Mouse (Mus musculus): ENCODE data around the gene Gm49358. TPM values are rescaled to one million over a fixed set of nuclear protein-coding genes. Genes with fewer than 3 reads are reported as not detected.

Gm49358 gene
- not detected in 2 replicates for polyA plus RNA-seq (2015; fragmentation: Nextera tagmentation; extraction: Ambion mirVana)

DNA sequence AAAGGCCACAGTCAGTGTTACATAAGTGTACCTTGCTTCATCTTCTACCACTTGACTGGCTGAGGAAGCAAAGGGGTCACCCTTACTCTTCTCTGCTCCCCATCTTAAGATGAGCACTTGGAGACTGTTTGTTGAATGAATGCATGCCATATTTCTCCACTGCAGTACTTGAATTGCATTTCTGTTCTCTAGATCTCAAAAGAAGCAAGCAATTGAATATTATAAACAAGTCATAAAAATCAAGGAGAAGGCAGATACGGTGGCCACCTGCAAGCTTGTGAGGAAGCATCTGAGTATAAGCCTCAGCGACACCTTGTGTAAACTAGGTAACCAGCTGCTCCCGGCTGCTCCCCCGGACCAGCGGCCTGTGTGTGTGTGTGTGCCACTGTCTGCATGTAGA, at the start of gene Gm49358:
Gm49358 (plus strand) TSS at position 301 of the 400 bp plus-strand sequence.
- no peaks in the 10 kb centered on the region for H3K9me3 ChIP-seq (replicated peaks)
- H3K4me2 ChIP-seq: no peak within 1 kb of the TSS
- H3K27me3 ChIP-seq: no peaks in the 10 kb centered on the region
- no peak within 1 kb of the TSS for H3K9ac ChIP-seq
- no peaks in the 10 kb centered on the region for H3K4me1 ChIP-seq (replicated peaks)
- no peak within 1 kb of the TSS for H3K4me3 ChIP-seq (replicated peaks)
- no peak within 1 kb of the TSS for H3K27ac ChIP-seq (replicated peaks)
- no peaks in the 10 kb centered on the region for H3K36me3 ChIP-seq (replicated peaks)
- no peak for ATAC-seq (ENCODE audit: insufficient read depth)
- 81% methylated on average over 5 of the region's 5 CpGs for WGBS (ENCODE audit: insufficient replicate concordance)

DNA sequence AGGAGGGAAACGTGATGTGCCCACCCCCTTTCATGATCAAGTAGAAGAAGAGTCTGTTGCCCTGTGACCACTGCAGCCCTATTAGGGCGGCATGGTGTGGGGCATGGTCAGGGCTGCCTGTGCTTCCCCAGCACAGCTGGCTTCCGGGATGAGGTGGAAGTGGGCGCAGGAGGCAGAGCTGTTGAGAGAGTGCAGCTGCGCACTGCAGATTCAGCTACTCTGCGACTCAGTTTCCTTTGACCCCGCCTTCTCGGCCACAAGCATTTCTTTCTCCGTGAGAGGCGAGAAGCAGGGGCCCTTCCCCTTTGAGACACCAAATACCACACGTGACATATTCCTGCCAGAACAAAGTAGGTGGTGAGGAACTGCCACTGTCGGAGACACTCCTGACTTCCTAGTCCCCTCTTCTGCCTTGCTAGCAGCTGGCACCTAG, 36.2 kb upstream of the Gm49358 start:
- ATAC-seq (ENCODE audit: insufficient read depth): peak; percentile 61; the same call in 1 of the 2 replicates
- H3K4me3 ChIP-seq (replicated peaks): peak overlapping the region; percentile 36
- H3K27ac ChIP-seq (replicated peaks): peak overlapping the region; percentile 48; the same call in 1 of the 2 replicates
- H3K36me3 ChIP-seq (replicated peaks): no peaks in the 10 kb centered on the region
- H3K4me1 ChIP-seq (replicated peaks): peaks cover 22% of the 10 kb centered on the region
- H3K27me3 ChIP-seq: no peaks in the 10 kb centered on the region
- WGBS (ENCODE audit: insufficient replicate concordance): 2% methylated on average over 12 of the region's 12 CpGs
- peak overlapping the region; percentile 65 for H3K4me2 ChIP-seq
- no peaks in the 10 kb centered on the region for H3K9me3 ChIP-seq (replicated peaks)
- H3K9ac ChIP-seq: no peak overlapping the region

DNA sequence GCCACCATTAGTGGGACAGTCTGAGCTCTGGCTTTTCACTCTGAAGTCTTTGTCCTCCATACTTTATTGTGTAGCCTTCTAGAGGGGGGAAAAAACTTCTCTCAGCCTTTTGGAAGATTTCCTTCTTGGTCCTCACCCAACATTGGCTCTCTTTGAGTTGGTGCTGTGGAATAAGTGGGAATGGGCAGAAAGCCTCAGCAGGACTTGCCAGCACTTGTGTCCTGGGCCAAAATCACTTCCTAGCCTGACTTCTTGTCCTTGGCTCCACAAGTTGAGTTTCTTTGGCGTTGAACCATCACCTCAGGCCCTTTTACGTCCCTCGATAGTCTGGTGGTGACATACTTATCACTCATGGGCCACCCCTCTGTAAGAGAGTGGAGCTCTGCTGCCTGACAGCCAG, 35.6 kb upstream of the Gm49358 start:
- peak overlapping the region; percentile 65; the same call in 1 of the 2 replicates for H3K4me2 ChIP-seq
- 0 out of 2 replicates have a peak overlapping the region, but pooled peaks have one; percentile 9 for H3K27ac ChIP-seq (replicated peaks)
- H3K27me3 ChIP-seq: no peaks in the 10 kb centered on the region
- no peaks in the 10 kb centered on the region for H3K9me3 ChIP-seq (replicated peaks)
- ATAC-seq (ENCODE audit: insufficient read depth): no peak
- H3K4me1 ChIP-seq (replicated peaks): peaks cover 22% of the 10 kb centered on the region
- no peak overlapping the region for H3K4me3 ChIP-seq (replicated peaks)
- 69% methylated on average over 3 of the region's 3 CpGs for WGBS (ENCODE audit: insufficient replicate concordance)
- no peak overlapping the region for H3K9ac ChIP-seq
- no peaks in the 10 kb centered on the region for H3K36me3 ChIP-seq (replicated peaks)

DNA sequence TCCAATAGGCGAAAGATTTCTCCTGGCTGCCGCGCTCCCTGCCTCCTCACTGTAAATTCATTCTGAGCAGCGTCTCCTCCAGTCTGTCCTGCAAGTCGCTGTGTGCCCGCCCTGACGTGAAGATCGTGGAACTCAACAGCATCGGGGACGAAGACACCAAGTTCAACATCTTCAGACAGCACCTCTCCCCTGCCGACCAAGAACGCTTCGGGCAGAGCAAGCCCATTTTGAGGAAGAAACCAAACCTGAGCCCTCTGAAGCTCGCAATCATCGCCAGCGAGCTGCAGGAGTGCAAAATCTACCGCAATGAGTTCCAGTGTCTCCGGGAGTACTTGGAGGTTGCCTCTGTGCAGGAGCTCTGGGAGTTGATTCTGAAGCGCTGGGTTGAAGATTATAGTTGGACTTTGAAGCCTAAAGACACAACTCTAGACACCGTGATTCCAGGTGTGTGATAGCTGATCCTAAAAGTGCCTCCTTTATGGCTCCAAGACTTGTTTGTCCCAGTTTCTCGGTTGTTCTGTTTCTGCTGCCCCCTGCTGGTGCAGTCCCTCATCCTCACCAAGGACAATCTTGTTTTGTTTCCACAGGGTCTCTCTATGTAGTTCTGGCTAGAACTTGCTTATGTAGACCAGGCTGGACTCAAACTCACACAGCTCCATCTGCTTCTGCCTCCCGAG, 32.8 kb upstream of the Gm49358 start:
- Histone ChIP-seq H3K36me3 (replicated peaks) (no peaks in the 10 kb centered on the region), H3K4me1 (replicated peaks) (peaks cover 22% of the 10 kb centered on the region), H3K4me3 (replicated peaks) (peak overlapping the region; percentile 48), H3K27ac (replicated peaks) (no peak overlapping the region), H3K27me3 (no peaks in the 10 kb centered on the region), H3K4me2 (peak overlapping the region; percentile 73), H3K9ac (0 out of 2 replicates have a peak overlapping the region, but pooled peaks have one; percentile 15), H3K9me3 (replicated peaks) (no peaks in the 10 kb centered on the region)
- WGBS (ENCODE audit: insufficient replicate concordance): 9% methylated on average over 22 of the region's 22 CpGs
- no peak for ATAC-seq (ENCODE audit: insufficient read depth)

DNA sequence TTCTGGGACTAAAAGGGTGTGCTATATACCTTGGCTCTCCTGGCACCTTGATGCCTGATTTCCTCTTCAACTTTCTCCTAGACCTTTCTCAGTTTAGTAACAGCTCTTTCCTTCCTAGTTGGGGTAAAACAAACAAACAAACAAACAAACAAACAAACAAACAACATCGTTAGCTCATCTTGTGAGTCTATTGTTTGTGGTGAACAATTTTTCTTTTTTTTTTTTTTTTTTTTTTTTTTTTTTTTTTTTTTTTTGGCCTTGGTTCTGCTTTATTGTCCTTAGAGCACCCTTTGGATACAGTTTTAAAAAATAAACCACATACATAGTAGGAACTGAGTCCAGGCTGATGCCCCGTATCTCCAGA, 32.3 kb upstream of the Gm49358 start:
- no peaks in the 10 kb centered on the region for H3K9me3 ChIP-seq (replicated peaks)
- H3K9ac ChIP-seq: no peak overlapping the region
- WGBS (ENCODE audit: insufficient replicate concordance): 26% methylated on average over 2 of the region's 2 CpGs
- H3K36me3 ChIP-seq (replicated peaks): no peaks in the 10 kb centered on the region
- no peaks in the 10 kb centered on the region for H3K27me3 ChIP-seq
- H3K4me2 ChIP-seq: peak overlapping the region; percentile 73; the same call in 1 of the 2 replicates
- no peak overlapping the region for H3K27ac ChIP-seq (replicated peaks)
- no peak for ATAC-seq (ENCODE audit: insufficient read depth)
- H3K4me3 ChIP-seq (replicated peaks): no peak overlapping the region
- H3K4me1 ChIP-seq (replicated peaks): peaks cover 22% of the 10 kb centered on the region

DNA sequence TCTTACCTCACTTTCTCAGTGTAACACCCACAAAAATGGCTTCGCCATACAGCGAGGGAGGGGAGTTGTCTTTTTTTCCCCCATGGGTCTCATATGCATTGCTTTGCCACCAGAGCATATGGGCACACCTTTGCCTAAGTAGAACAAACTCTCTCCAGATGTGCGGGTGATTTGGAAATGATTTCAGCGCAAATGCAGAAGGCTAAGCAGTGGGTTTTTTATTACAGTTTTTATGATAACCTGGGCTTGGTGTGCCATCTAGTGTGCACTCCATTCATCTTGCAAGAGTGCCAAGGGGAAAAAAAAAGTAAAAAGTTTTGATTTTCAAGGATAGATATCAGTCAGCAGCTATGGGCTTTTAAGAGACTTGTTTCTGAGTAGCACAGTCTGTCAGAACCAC, 28.7 kb upstream of the Gm49358 start:
- no peaks in the 10 kb centered on the region for H3K9me3 ChIP-seq (replicated peaks)

DNA sequence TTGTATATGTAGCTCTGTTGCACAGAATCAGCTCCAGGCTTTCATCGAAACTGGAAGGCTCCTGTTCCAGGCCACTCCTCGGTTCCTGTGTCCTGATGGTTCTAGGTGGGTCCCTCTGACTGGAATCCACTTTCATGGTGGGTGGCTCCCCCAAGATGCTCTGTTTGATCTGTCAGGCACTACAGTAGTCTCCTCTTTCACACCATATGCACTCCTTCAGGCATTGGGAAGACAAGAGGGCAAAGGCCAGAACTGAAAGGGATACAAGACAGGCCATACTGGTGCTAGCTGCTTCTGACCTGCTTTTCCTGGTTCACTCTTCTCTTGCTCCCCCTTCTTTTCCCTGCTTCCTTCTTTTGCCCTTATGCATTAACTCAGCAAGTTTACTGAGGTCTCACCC, 20.9 kb upstream of the Gm49358 start:
- H3K4me1 ChIP-seq (replicated peaks): no peaks in the 10 kb centered on the region
- no peaks in the 10 kb centered on the region for H3K9me3 ChIP-seq (replicated peaks)
- 63% methylated on average over 2 of the region's 2 CpGs for WGBS (ENCODE audit: insufficient replicate concordance)
- ATAC-seq (ENCODE audit: insufficient read depth): no peak
- H3K4me3 ChIP-seq (replicated peaks): no peak overlapping the region
- no peak overlapping the region for H3K4me2 ChIP-seq
- no peaks in the 10 kb centered on the region for H3K36me3 ChIP-seq (replicated peaks)
- no peak overlapping the region for H3K9ac ChIP-seq
- H3K27ac ChIP-seq (replicated peaks): no peak overlapping the region
- no peaks in the 10 kb centered on the region for H3K27me3 ChIP-seq

More for the DNA sequence above, 28.7 kb upstream of the Gm49358 start:
- Histone ChIP-seq H3K4me3 (replicated peaks) (no peak overlapping the region), H3K4me2 (no peak overlapping the region), H3K9ac (no peak overlapping the region), H3K36me3 (replicated peaks) (no peaks in the 10 kb centered on the region), H3K27ac (replicated peaks) (no peak overlapping the region), H3K4me1 (replicated peaks) (peaks cover 5% of the 10 kb centered on the region; the same call in 1 of the 2 replicates), H3K27me3 (no peaks in the 10 kb centered on the region)
- no peak for ATAC-seq (ENCODE audit: insufficient read depth)
- WGBS (ENCODE audit: insufficient replicate concordance): 75% methylated on average over 4 of the region's 4 CpGs

DNA sequence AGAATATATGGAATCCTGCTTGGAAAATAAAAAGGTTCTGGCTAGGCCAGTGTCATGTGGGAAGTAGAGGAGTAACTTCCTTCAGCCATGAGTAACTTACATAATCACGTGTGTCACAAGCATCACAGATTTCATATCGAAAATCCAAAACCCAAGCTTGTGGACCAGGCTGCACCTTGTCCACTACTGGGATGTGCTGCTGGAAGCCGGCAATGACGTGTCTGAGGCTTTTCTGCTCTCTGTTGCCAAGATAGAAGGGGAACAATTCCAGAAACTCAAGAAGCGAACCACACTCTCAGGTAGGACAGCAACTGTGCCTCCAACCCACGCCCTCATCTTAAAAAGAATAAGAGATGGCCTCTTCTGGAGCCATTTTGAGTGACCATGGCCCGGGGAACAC, 19.5 kb upstream of the Gm49358 start:
- Histone ChIP-seq H3K27ac (replicated peaks) (no peak overlapping the region), H3K36me3 (replicated peaks) (no peaks in the 10 kb centered on the region), H3K27me3 (no peaks in the 10 kb centered on the region), H3K9ac (no peak overlapping the region), H3K4me3 (replicated peaks) (no peak overlapping the region), H3K4me1 (replicated peaks) (no peaks in the 10 kb centered on the region), H3K4me2 (no peak overlapping the region), H3K9me3 (replicated peaks) (no peaks in the 10 kb centered on the region)
- WGBS (ENCODE audit: insufficient replicate concordance): 67% methylated on average over 7 of the region's 7 CpGs
- ATAC-seq (ENCODE audit: insufficient read depth): no peak

DNA sequence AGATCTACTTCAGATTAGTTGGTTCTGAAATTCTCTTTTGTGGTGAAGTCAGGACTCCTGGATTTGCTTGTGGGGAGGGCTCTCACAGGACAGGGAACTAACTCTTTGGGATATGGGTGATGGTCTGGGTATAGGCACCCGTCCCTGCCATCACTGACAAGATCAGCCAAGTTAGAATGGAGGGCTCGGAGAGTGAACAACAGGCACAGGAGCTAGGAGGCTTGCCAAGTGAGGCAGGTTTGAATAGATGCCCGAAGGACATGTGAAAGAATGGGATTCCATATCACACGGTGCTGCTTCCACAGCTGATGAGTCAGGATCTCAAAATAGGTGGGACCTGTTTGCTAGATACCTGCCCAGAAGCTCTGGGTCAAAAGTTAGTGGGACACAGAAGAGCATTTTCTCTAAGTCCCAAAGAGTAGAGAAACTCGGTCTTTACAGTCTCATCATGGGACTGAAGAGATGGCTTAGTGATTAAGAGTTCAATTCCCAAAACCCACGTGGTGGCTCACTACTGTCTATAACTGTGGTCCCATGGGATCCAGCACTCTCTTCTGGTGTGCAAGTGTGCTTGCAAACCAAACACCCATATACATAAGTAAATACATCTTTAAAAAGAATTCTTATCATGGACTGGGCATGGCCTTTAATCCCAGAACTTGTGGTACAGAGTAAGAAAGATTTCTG, 7.8 kb upstream of the Gm49358 start:
- Histone ChIP-seq H3K9ac (no peak overlapping the region), H3K9me3 (replicated peaks) (no peaks in the 10 kb centered on the region), H3K36me3 (replicated peaks) (no peaks in the 10 kb centered on the region), H3K27ac (replicated peaks) (no peak overlapping the region), H3K4me1 (replicated peaks) (no peaks in the 10 kb centered on the region), H3K27me3 (no peaks in the 10 kb centered on the region), H3K4me2 (no peak overlapping the region), H3K4me3 (replicated peaks) (no peak overlapping the region)
- no peak for ATAC-seq (ENCODE audit: insufficient read depth)
- 50% methylated on average over 6 of the region's 6 CpGs for WGBS (ENCODE audit: insufficient replicate concordance)

DNA sequence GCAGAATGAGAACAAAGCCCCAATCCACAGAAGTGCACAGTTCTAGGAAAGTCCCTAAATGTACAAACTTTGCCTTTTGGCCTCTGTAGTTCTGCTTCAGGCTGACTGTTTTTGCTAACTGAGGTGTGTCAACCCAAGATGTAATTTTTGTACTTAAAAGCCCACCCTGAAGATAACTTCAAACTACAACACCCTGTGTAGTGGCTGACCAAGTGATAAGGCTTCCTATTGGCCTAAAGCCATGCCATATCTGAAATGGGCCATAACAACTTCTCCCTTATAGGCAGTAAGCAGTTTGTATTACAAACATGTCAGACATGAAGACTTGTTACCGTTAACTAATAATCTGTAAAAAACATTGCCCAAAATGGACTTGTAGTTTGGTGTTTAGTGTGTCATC, 6.0 kb upstream of the Gm49358 start:
- Histone ChIP-seq H3K36me3 (replicated peaks) (no peaks in the 10 kb centered on the region), H3K4me3 (replicated peaks) (no peak overlapping the region), H3K4me2 (no peak overlapping the region), H3K9me3 (replicated peaks) (no peaks in the 10 kb centered on the region), H3K9ac (no peak overlapping the region), H3K27me3 (no peaks in the 10 kb centered on the region), H3K27ac (replicated peaks) (no peak overlapping the region), H3K4me1 (replicated peaks) (no peaks in the 10 kb centered on the region)
- 74% methylated on average over 1 of the region's 1 CpGs for WGBS (ENCODE audit: insufficient replicate concordance)
- ATAC-seq (ENCODE audit: insufficient read depth): no peak

DNA sequence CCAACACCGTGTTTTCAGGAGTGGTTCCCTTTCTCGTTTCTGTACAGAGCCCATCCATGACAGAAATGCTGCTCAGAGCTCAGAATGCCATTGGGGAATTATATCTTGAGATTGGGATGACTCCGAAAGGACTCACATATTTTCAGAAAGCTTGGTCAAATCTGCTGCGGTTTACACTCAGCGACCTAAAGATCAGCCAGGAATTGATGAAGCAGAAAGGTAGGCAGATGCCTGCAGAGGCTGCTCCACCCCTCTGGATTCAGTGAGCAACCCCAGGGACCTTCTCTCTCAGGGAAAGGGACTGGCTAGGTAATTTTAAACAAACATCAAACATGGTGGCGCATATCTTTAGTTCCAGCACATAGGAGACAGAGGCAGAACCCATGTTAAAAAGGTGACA, 5.6 kb upstream of the Gm49358 start:
- Histone ChIP-seq H3K27me3 (no peaks in the 10 kb centered on the region), H3K27ac (replicated peaks) (no peak overlapping the region), H3K4me3 (replicated peaks) (no peak overlapping the region), H3K36me3 (replicated peaks) (no peaks in the 10 kb centered on the region), H3K4me1 (replicated peaks) (no peaks in the 10 kb centered on the region), H3K9ac (no peak overlapping the region), H3K4me2 (no peak overlapping the region), H3K9me3 (replicated peaks) (no peaks in the 10 kb centered on the region)
- ATAC-seq (ENCODE audit: insufficient read depth): no peak
- WGBS (ENCODE audit: insufficient replicate concordance): 78% methylated on average over 6 of the region's 6 CpGs

Data from liver, embryonic 15.5 days (tissue).